Mouse (Mus musculus) heart, embryonic 12.5 days (tissue): Measurements from ENCODE around the gene Slc48a1. TPM values are rescaled to one million over a fixed set of nuclear protein-coding genes. Genes with fewer than 3 reads are reported as not detected.

Source experiments
- polyA plus RNA-seq: library from polyadenylated mRNA; unstranded; fragments of >200 nt; fragmentation: Nextera tagmentation; extraction: Ambion mirVana; gene quantifications from 2 replicates; pipeline ENCODE4 v1.2.1, GENCODE M21; 2016

The Slc48a1 gene
- polyA plus RNA-seq, 1 experiment from 2014 or later: 55.0 TPM

Other genes starting within 250 kb of the Slc48a1 start
- gene Rpap3, start 72.7 kb upstream of the Slc48a1 start, polyA plus RNA-seq: 21.5 and 23.7 TPM in 2 replicates
- gene Endou, start 47.2 kb upstream of the Slc48a1 start, polyA plus RNA-seq: 0.14 and 0.15 TPM in 2 replicates
- 22.0 and 22.9 TPM in 2 replicates for gene Rapgef3, start 10.5 kb upstream of the Slc48a1 start, polyA plus RNA-seq
- 27.4 and 27.8 TPM in 2 replicates for gene Hdac7, start 66.0 kb downstream of the Slc48a1 start, polyA plus RNA-seq
- 1.4 and 1.6 TPM in 2 replicates for gene Vdr, start 132.1 kb downstream of the Slc48a1 start, polyA plus RNA-seq
- gene Tmem106c, start 185.7 kb downstream of the Slc48a1 start, polyA plus RNA-seq: 28.5 and 32.2 TPM in 2 replicates
- 78.0 and 78.9 TPM in 2 replicates for gene Col2a1, start 226.2 kb downstream of the Slc48a1 start, polyA plus RNA-seq